ENCODE assay signal across 26 mouse cellular contexts in the genomic region with DNA sequence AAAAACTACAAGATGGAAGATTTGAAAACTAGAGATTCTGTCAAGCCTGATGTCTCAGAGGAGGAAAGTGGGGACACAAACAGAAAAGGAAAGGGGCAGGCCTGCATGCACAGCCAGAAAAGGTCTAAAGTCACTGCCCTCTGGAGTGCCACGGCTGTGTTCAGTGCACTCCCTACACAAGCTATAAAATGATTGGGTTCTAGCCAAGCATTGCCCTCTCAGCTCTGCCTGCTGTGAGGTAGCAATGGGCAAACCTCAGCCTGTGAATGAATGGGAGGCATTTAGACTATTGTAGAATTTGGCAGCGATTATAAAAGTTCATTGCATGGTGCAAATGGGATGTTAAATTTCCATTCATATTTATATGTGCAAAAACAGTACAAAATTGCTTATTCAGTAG.
DNase-seq lines count a peak whose midpoint lies in the region; ATAC-seq lines count a peak whose summit lies in the region.
"Had no signal": no experiment of that assay in that cellular context is flagged by ENCODE, and none has a peak within 500 bp of the region (broad histone marks: within the 10 kb centered on the region; RNA-seq: fewer than 3 reads in every experiment).

No protein-coding gene starts in this region.

- H3K4me2 ChIP-seq in forebrain, embryonic 14.5 days (ENCODE audit: low read length), result no peak overlapping the region
- H3K4me2 ChIP-seq in hindbrain, embryonic 15.5 days, result no peak overlapping the region
- H3K4me2 ChIP-seq in hindbrain, embryonic 11.5 days (replicated peaks; ENCODE audit: low read depth, low read length), result no peak overlapping the region
- H3K4me2 ChIP-seq in neural tube, embryonic 13.5 days, result no peak overlapping the region
- no peak overlapping the region for H3K4me2 ChIP-seq in neural tube, embryonic 15.5 days
- H3K4me2 ChIP-seq in liver, embryonic 12.5 days, result no peak overlapping the region
- H3K4me2 ChIP-seq: embryonic facial prominence, embryonic 15.5 days; heart, embryonic 11.5 days; intestine, embryonic 15.5 days; limb, embryonic 12.5 days; liver, embryonic 11.5 days; midbrain, embryonic 12.5 days; stomach, embryonic 15.5 days had no signal

- no peak overlapping the region for H3K4me3 ChIP-seq in forebrain, embryonic 14.5 days (ENCODE audit: low read depth, low read length)
- H3K4me3 ChIP-seq in forebrain, embryonic 10.5 days, result no peak overlapping the region
- no peak overlapping the region for H3K4me3 ChIP-seq in hindbrain, embryonic 15.5 days
- H3K4me3 ChIP-seq in hindbrain, embryonic 11.5 days (ENCODE audit: low read depth, low read length), result no peak overlapping the region
- H3K4me3 ChIP-seq in neural tube, embryonic 13.5 days, result no peak overlapping the region
- no peak overlapping the region for H3K4me3 ChIP-seq in neural tube, embryonic 15.5 days (replicated peaks)
- no peak overlapping the region for H3K4me3 ChIP-seq in liver, embryonic 12.5 days
- H3K4me3 ChIP-seq: embryonic facial prominence, embryonic 15.5 days; intestine, embryonic 15.5 days; limb, embryonic 12.5 days; megakaryocyte, embryonic 14.5 days; midbrain, embryonic 12.5 days; stomach, embryonic 15.5 days had no signal

- H3K27me3 ChIP-seq in forebrain, embryonic 14.5 days (replicated peaks; ENCODE audit: control insufficient read depth, insufficient read depth, low read length), result no peaks in the 10 kb centered on the region
- H3K27me3 ChIP-seq in forebrain, embryonic 10.5 days (ENCODE audit: poor library complexity, severe bottlenecking), result no peaks in the 10 kb centered on the region
- H3K27me3 ChIP-seq in hindbrain, embryonic 15.5 days, result no peaks in the 10 kb centered on the region
- no peaks in the 10 kb centered on the region for H3K27me3 ChIP-seq in hindbrain, embryonic 11.5 days (ENCODE audit: control insufficient read depth, insufficient read depth, low read length)
- H3K27me3 ChIP-seq in neural tube, embryonic 13.5 days, result no peaks in the 10 kb centered on the region
- H3K27me3 ChIP-seq in neural tube, embryonic 15.5 days (replicated peaks), result no peaks in the 10 kb centered on the region
- no peaks in the 10 kb centered on the region for H3K27me3 ChIP-seq in liver, embryonic 12.5 days (replicated peaks)
- H3K27me3 ChIP-seq: embryonic facial prominence, embryonic 15.5 days; intestine, embryonic 15.5 days; limb, embryonic 12.5 days; megakaryocyte, embryonic 14.5 days; midbrain, embryonic 12.5 days; stomach, embryonic 15.5 days had no signal

- peak; percentile 48 for DNase-seq in forebrain, embryonic 14.5 days (ENCODE audit: low spot score)
- no peak for DNase-seq in forebrain, embryonic 10.5 days (ENCODE audit: extremely low spot score, low spot score)
- DNase-seq in hindbrain, embryonic 11.5 days (ENCODE audit: low spot score), result no peak
- DNase-seq: adrenal gland, postnatal 25 days; cerebellum, adult 18-20 months; gastrocnemius, postnatal 25 days; heart, adult 18-20 months; kidney, adult 8-10 months; kidney, postnatal 4 days; layer of hippocampus, adult 9-11 months; liver, postnatal 0 days; lung, postnatal 36 days; right cerebral cortex, postnatal 25 days had no signal

- ATAC-seq in forebrain, embryonic 14.5 days, result no peak
- ATAC-seq in hindbrain, embryonic 15.5 days (ENCODE audit: low FRiP score, low read depth), result peak; percentile 55; the same call in 1 of the 2 replicates
- ATAC-seq in hindbrain, embryonic 11.5 days (ENCODE audit: low FRiP score), result no peak
- ATAC-seq in neural tube, embryonic 13.5 days (ENCODE audit: low read depth), result peak; percentile 80; the same call in 1 of the 2 replicates
- no peak for ATAC-seq in neural tube, embryonic 15.5 days (ENCODE audit: low FRiP score)
- no peak for ATAC-seq in liver, embryonic 12.5 days
- ATAC-seq: intestine, embryonic 15.5 days; liver, postnatal 0 days had no signal

- H3K27ac ChIP-seq in forebrain, embryonic 14.5 days (ENCODE audit: low read depth, low read length), result no peak overlapping the region
- H3K27ac ChIP-seq in forebrain, embryonic 10.5 days, result no peak overlapping the region
- no peak overlapping the region for H3K27ac ChIP-seq in hindbrain, embryonic 15.5 days (replicated peaks)
- no peak overlapping the region for H3K27ac ChIP-seq in hindbrain, embryonic 11.5 days (ENCODE audit: low read depth, low read length)
- no peak overlapping the region for H3K27ac ChIP-seq in neural tube, embryonic 13.5 days (replicated peaks)
- H3K27ac ChIP-seq in neural tube, embryonic 15.5 days (replicated peaks), result no peak overlapping the region
- H3K27ac ChIP-seq in liver, embryonic 12.5 days, result no peak overlapping the region
- H3K27ac ChIP-seq: embryonic facial prominence, embryonic 15.5 days; intestine, embryonic 15.5 days; kidney, postnatal 0 days; limb, embryonic 12.5 days; midbrain, embryonic 12.5 days; stomach, embryonic 15.5 days had no signal

- WGBS in forebrain, embryonic 14.5 days, result 47% methylated on average over 2 of the region's 2 CpGs
- WGBS in forebrain, embryonic 10.5 days, result 90% methylated on average over 2 of the region's 2 CpGs
- WGBS in hindbrain, embryonic 15.5 days, result 56% methylated on average over 2 of the region's 2 CpGs
- 82% methylated on average over 2 of the region's 2 CpGs for WGBS in hindbrain, embryonic 11.5 days
- WGBS in neural tube, embryonic 13.5 days, result 53% methylated on average over 2 of the region's 2 CpGs
- WGBS in neural tube, embryonic 15.5 days, result 41% methylated on average over 2 of the region's 2 CpGs
- WGBS in liver, embryonic 12.5 days (ENCODE audit: insufficient replicate concordance), result 78% methylated on average over 2 of the region's 2 CpGs

- H3K9me3 ChIP-seq in forebrain, embryonic 14.5 days (replicated peaks; ENCODE audit: control insufficient read depth, low read length), result no peaks in the 10 kb centered on the region
- no peaks in the 10 kb centered on the region for H3K9me3 ChIP-seq in forebrain, embryonic 10.5 days
- H3K9me3 ChIP-seq in hindbrain, embryonic 15.5 days, result no peaks in the 10 kb centered on the region
- H3K9me3 ChIP-seq in hindbrain, embryonic 11.5 days (ENCODE audit: control insufficient read depth, low read length), result no peaks in the 10 kb centered on the region
- no peaks in the 10 kb centered on the region for H3K9me3 ChIP-seq in neural tube, embryonic 13.5 days
- no peaks in the 10 kb centered on the region for H3K9me3 ChIP-seq in neural tube, embryonic 15.5 days (replicated peaks)
- no peaks in the 10 kb centered on the region for H3K9me3 ChIP-seq in liver, embryonic 12.5 days (replicated peaks)
- H3K9me3 ChIP-seq: embryonic facial prominence, embryonic 15.5 days; intestine, embryonic 15.5 days; limb, embryonic 12.5 days; megakaryocyte, embryonic 14.5 days; midbrain, embryonic 12.5 days; stomach, embryonic 15.5 days had no signal

- H3K4me1 ChIP-seq in forebrain, embryonic 14.5 days (ENCODE audit: control insufficient read depth, insufficient read depth, low read length), result peaks cover 4% of the 10 kb centered on the region; the same call in 1 of the 2 replicates
- H3K4me1 ChIP-seq in forebrain, embryonic 10.5 days, result no peaks in the 10 kb centered on the region
- no peaks in the 10 kb centered on the region for H3K4me1 ChIP-seq in hindbrain, embryonic 15.5 days (replicated peaks)
- H3K4me1 ChIP-seq in hindbrain, embryonic 11.5 days (replicated peaks; ENCODE audit: control insufficient read depth, insufficient read depth, low read length), result no peaks in the 10 kb centered on the region
- H3K4me1 ChIP-seq in neural tube, embryonic 13.5 days (replicated peaks), result 0 out of 2 replicates have a peak, but pooled peaks cover 5% of the 10 kb centered on the region
- peaks cover 4% of the 10 kb centered on the region; the same call in 1 of the 2 replicates for H3K4me1 ChIP-seq in neural tube, embryonic 15.5 days
- H3K4me1 ChIP-seq in liver, embryonic 12.5 days, result peaks cover 4% of the 10 kb centered on the region
- H3K4me1 ChIP-seq: embryonic facial prominence, embryonic 15.5 days; intestine, embryonic 15.5 days; limb, embryonic 12.5 days; midbrain, embryonic 12.5 days; stomach, embryonic 15.5 days had no signal

- no peak overlapping the region for H3K9ac ChIP-seq in forebrain, embryonic 14.5 days (ENCODE audit: low read length)
- no peak overlapping the region for H3K9ac ChIP-seq in hindbrain, embryonic 15.5 days
- H3K9ac ChIP-seq in hindbrain, embryonic 11.5 days (ENCODE audit: low read depth, low read length), result no peak overlapping the region
- no peak overlapping the region for H3K9ac ChIP-seq in neural tube, embryonic 13.5 days
- no peak overlapping the region for H3K9ac ChIP-seq in neural tube, embryonic 15.5 days (replicated peaks)
- no peak overlapping the region for H3K9ac ChIP-seq in liver, embryonic 12.5 days
- H3K9ac ChIP-seq: embryonic facial prominence, embryonic 15.5 days; intestine, embryonic 15.5 days; limb, embryonic 12.5 days; liver, postnatal 0 days; midbrain, embryonic 12.5 days; stomach, embryonic 15.5 days had no signal

- no peaks in the 10 kb centered on the region for H3K36me3 ChIP-seq in forebrain, embryonic 14.5 days (ENCODE audit: control insufficient read depth, insufficient read depth, low read length)
- no peaks in the 10 kb centered on the region for H3K36me3 ChIP-seq in forebrain, embryonic 10.5 days (replicated peaks)
- no peaks in the 10 kb centered on the region; the same call in 1 of the 2 replicates for H3K36me3 ChIP-seq in hindbrain, embryonic 15.5 days
- H3K36me3 ChIP-seq in hindbrain, embryonic 11.5 days (ENCODE audit: control insufficient read depth, insufficient read depth, low read length), result no peaks in the 10 kb centered on the region
- H3K36me3 ChIP-seq in neural tube, embryonic 13.5 days, result 0 out of 2 replicates have a peak, but pooled peaks cover 10% of the 10 kb centered on the region
- H3K36me3 ChIP-seq in neural tube, embryonic 15.5 days, result no peaks in the 10 kb centered on the region; the same call in 1 of the 2 replicates
- no peaks in the 10 kb centered on the region for H3K36me3 ChIP-seq in liver, embryonic 12.5 days
- H3K36me3 ChIP-seq: embryonic facial prominence, embryonic 15.5 days; intestine, embryonic 15.5 days; limb, embryonic 12.5 days; midbrain, embryonic 12.5 days; stomach, embryonic 15.5 days had no signal

Comparison
In these comparisons a context has a peak if more than half of its experiments do, and no peak if none do; other contexts are left out.
1. ATAC-seq: peak in hindbrain, embryonic 15.5 days (single experiment) and neural tube, embryonic 13.5 days (single experiment); none in forebrain, embryonic 14.5 days (single experiment), hindbrain, embryonic 11.5 days (single experiment), neural tube, embryonic 15.5 days (single experiment) and liver, embryonic 12.5 days (single experiment).